Mouse (Mus musculus) monocyte, adult 59 days (primary cell): ENCODE data around the gene Tubgcp6. TPM values are rescaled to one million over a fixed set of nuclear protein-coding genes. Genes with fewer than 3 reads are reported as not detected.

Source experiments
- total RNA-seq, 2 experiments: library from RNA; stranded (reverse); gene quantifications; one replicate each; pipeline ENCODE4 v1.2.4; 2023

Gene Tubgcp6
- 10 to 100 TPM; 18.8 to 24.5 TPM for total RNA-seq

GRCm38 (mm10) chr15:89122649-89123366 is at the start of gene Tubgcp6:
Tubgcp6 (minus strand) TSS chr15:89123112.

GRCm38 (mm10) chr15:89149271-89150040 is 26.5 kb upstream of the Tubgcp6 start, which contains the start of gene Mapk11:
Mapk11 (minus strand) TSS chr15:89149628.

GRCm38 (mm10) chr15:89140659-89141252 is 17.8 kb upstream of the Tubgcp6 start, which contains the start of gene Mapk12:
Mapk12 (minus strand) TSS chr15:89140703.

GRCm38 (mm10) chr15:89128382-89129350 is 5.8 kb upstream of the Tubgcp6 start, which contains the start of gene Hdac10:
Hdac10 (minus strand) TSS chr15:89128700.

GRCm38 (mm10) chr15:89088607-89089247 is 34.2 kb downstream of the Tubgcp6 start, which contains the start of gene Selenoo:
Selenoo (plus strand) TSS chr15:89089084.

GRCm38 (mm10) chr15:89074613-89075477 is 48.1 kb downstream of the Tubgcp6 start, which contains the start of gene Trabd:
Trabd (plus strand) TSS chr15:89075124.

GRCm38 (mm10) chr15:89059161-89059931 is 63.6 kb downstream of the Tubgcp6 start, which contains the start of gene Panx2:
Panx2 (plus strand) TSS chr15:89059734.

Other genes starting within 250 kb of the Tubgcp6 start
- not detected for gene Ttll8, start 168.7 kb downstream of the Tubgcp6 start, total RNA-seq
- not detected for gene Mlc1, start 144.1 kb downstream of the Tubgcp6 start, total RNA-seq
- not detected for gene Mov10l1, start 140.2 kb downstream of the Tubgcp6 start, total RNA-seq
- not detected for gene Panx2, start 63.4 kb downstream of the Tubgcp6 start, total RNA-seq
- gene Trabd, start 48.0 kb downstream of the Tubgcp6 start, total RNA-seq: 10 to 100 TPM; 34.8 to 43.4 TPM
- gene Selenoo, start 34.0 kb downstream of the Tubgcp6 start, total RNA-seq: 10 to 100 TPM; 16.0 to 16.2 TPM
- 10 to 100 TPM; 22.4 to 24.6 TPM for gene Hdac10, start 5.6 kb upstream of the Tubgcp6 start, total RNA-seq
- not detected for gene Mapk12, start 17.6 kb upstream of the Tubgcp6 start, total RNA-seq
- 1 to 10 TPM; 1.5 to 2.0 TPM for gene Mapk11, start 26.5 kb upstream of the Tubgcp6 start, total RNA-seq
- 100 to 1,000 TPM; 441 to 443 TPM for gene Plxnb2, start 57.7 kb upstream of the Tubgcp6 start, total RNA-seq
- 1 to 10 TPM; 5.4 to 6.0 TPM for gene Dennd6b, start 73.4 kb upstream of the Tubgcp6 start, total RNA-seq
- gene Ppp6r2, start 88.4 kb upstream of the Tubgcp6 start, total RNA-seq: 10 to 100 TPM; 35.3 to 39.7 TPM
- 100 to 1,000 TPM; 167 to 189 TPM for gene Sbf1, start 192.2 kb upstream of the Tubgcp6 start, total RNA-seq
- not detected for gene Adm2, start 199.6 kb upstream of the Tubgcp6 start, total RNA-seq
- gene Miox, start 211.3 kb upstream of the Tubgcp6 start, total RNA-seq: not detected
- gene Lmf2, start 232.5 kb upstream of the Tubgcp6 start, total RNA-seq: 10 to 100 TPM; 25.1 to 35.6 TPM
- 10 to 100 TPM; 59.0 to 69.9 TPM for gene Ncaph2, start 232.6 kb upstream of the Tubgcp6 start, total RNA-seq